Mouse (Mus musculus): Measurements from ENCODE around the gene Apc2.
A peak's percentile ranks its signal among the peaks of the same experiment; 100 is the strongest.
"Not testable (repeated sequence)": the region's sequence is repeated elsewhere in the genome, so short reads cannot be mapped to it uniquely, and the experiment has no call there.

Gene Apc2

DNA sequence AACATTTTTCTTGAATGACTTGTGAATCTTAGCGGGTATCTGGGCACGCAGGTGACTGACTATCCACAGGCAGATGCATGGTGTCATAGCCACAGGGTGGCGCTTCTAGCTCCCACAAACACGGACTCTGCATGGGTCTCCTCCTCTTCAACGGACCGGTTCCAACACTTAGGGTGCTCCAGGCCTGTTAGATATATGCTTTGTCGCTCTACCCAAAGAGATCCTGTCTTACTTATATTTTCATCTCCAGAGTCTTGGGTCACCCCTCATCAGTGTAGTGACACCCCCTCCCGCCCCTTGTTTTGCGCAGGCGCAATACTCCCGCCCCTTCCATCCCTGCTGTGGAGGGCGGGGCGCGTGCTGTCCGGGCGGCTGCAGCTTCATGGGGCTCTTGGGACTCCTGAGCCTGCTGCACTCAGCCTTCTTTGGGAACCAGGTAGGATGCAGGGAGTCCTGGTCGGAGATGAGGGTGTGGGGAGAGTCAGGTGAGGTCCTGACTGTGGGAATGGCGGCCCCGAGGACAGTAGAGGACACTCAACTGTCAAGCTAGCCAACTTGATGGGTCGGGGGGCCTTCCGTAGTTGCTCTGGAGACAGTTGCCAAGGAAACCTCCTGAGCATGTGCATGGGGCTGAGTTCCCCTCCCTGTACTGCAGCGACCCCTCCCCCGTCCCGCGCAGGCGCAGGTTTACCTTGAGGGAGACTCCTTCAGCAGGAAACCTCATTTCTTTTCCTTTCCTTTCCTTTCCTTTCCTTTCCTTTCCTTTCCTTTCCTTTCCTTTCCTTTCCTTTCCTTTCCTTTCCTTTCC is at the start of gene Apc2:
TSS of gene Apc2 (plus strand) at position 360 of the 808 bp plus-strand sequence.
- DNase-seq (ENCODE audit: low read depth, low spot score): peak; percentile 87

DNA sequence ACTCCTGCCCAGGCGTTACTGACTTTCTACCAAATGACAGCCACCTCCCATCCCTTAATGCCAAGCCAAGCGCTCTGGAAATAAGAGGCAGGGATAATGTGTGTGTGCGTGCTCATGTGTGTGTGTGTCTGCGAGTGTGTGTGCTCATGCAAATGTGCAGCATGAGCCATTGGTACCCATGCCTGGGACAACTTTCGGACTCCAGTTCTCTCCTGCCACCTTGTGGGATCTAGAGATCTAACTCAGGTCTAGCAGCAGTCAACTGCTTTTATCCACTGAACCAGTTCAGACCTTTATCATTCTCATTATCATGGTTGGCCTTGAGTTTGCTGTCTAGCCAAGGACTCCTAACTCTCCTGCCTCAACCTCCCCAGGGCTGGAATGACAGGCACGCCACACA is 47.9 kb upstream of the Apc2 start:
- no peak for DNase-seq (ENCODE audit: low read depth, low spot score)

DNA sequence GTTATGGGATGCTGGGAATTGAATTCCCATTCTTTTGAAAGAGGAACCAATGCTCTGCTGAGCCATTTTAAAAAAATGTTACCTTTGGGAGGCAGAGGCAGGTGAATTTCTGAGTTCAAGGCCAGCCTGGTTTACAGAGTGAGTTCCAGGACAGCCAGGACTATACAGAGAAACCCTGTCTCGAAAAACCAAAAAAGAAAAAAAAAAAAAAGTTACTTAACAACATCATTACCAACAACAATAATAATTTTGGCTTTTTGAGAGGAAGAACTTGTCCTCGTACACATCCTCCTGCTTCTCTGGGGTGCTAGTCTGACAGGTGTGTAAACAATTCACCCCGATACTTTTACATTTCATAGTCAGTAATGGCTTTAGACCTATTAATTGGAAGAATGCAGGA is 47.3 kb upstream of the Apc2 start:
- DNase-seq (ENCODE audit: low read depth, low spot score): not testable (repeated sequence)

DNA sequence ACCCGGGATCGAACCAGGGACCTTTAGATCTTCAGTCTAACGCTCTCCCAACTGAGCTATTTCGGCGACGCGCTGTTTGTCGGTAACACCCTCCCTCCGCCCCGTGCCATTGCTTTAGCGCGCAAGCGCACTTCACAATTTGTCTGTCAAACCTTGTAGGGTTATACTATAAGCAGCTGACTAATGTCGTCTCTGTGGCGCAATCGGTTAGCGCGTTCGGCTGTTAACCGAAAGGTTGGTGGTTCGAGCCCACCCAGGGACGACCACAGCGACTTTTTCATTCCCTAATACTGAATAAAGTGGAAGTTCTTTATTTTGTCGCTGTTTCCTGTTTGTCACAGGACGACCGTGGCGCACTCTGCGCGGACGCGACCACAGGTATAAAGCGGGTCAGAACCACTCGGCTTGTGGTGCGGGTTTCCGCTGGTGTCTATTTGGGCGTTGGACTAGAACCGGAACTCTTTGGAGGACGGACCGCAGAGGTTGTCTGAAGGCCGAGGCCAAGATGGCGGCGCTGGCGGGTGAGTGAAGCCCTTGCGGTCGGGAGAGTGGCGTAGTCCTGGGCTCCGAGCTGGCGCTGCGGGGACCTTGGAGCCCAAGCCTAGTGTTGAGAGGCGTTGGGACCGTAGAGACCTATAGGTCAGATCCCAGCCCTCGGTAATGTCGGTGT is 46.7 kb upstream of the Apc2 start, which contains the start of gene Ndufs7:
TSS of gene Ndufs7 (plus strand) at position 151 of the 670 bp plus-strand sequence.
- DNase-seq (ENCODE audit: low read depth, low spot score): peak; percentile 96

DNA sequence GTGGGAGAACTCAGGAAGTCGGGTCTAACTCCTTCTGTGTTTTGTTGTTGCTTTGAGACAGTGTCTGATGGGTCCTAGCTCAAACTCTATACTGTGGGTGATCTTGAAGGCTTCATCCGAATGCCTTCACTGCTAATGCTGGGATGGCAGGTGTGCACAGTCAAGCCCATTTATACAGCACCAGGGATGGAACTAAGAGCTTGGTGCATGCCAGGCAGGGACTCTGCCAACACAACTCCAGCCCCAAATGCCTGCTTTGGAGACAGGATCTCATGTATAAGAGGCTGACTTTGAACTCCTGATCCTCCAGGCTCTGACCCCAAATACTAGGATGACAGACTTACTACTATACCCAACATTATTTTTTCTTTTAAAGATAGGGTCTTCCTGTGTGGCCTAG is 45.7 kb upstream of the Apc2 start:
- DNase-seq (ENCODE audit: low read depth, low spot score): no peak

DNA sequence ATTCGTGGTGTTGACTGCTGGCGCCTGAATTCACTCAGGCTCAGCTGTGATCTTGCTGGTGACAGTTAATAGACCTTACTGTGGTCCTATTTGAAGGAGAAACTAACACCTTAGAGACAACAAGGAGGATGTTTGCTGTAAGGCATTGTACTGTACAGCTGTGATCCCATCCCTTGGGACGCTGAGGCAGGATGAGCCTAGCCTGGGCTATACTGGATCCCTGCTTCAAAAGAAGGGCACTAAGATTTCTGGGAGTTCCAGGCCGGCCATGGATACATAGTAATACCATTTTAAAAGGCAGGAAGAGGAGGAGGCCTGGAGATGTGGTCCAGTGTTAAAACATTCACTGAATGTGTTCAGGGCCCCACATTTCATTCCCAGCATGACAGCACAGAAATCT is 45.2 kb upstream of the Apc2 start:
- DNase-seq (ENCODE audit: low read depth, low spot score): no peak

DNA sequence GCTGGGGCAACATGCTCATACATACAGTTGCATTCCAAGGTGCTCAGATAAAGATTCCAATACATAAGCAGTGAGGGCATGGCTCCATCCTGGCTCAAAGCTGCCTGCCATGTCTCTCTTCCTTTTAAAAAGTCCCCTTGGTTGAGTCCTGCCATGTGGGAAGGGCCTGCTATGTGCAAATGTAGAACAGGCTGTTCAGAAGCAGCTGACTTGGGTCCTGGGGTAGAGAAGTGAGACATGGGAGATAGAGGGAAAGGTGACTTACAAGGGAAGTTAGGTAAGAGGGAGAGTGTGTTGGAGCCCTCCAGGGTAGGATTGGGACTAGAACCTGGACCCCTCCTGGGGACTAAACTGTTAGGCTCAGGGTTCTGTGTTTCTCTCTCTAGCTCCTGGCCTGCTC is 43.8 kb upstream of the Apc2 start:
- DNase-seq (ENCODE audit: low read depth, low spot score): no peak

DNA sequence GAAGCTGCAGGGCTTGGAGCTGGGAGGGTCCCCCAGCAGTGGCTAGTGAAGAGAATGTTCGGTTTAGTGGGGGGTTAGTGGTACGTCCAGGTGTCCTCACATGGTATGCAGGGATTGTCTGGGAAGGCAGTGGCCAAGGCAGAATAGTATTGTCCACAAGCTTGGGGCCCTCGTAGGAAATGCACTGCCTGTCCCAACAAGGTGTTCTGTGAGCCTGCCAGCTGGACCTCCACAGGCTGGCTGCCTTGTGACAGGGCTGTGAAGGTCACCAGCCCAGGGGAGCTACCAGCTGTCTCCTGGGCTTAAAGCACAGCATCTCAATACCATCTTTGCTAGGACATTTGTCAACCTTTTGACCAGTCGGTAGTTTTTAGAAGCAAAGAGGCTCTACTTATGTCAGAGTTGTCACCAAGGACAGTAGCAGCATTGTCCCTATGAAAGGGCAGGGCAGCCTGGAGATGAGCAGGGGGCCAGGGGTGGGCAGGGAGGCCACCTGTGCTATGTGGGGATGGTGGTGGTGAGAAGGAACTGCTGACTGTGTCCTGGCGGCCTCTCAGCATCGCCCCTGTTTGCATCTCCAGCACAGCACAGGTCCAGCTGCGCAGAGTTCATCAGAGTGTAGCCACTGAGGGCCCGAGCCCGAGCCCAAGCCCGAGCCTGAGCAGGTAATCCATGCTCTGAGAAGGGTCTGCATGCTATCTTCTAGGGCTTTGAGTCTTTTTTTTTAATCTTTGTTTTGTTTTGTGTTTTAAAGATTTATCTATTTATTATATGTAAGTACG is 43.1 kb upstream of the Apc2 start:
- no peak for DNase-seq (ENCODE audit: low read depth, low spot score)

DNA sequence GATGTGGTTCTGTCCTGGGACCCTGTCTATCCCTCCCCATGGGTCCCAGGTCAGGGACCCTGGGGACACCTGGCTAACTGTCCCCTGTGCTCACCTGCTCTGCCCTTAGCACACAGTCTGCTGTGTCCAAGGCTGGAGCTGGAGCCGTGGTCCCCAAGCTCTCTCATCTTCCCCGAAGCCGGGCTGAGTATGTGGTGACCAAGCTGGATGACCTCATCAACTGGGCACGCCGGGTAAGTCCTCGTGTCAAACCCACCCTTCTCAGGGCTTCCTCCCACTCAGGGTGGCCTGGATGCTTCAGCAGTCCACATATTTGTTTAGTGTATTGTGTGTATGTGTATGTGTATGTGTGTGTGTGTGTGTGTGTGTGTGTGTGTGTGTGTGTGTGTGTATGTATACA is 42.2 kb upstream of the Apc2 start:
- DNase-seq (ENCODE audit: low read depth, low spot score): no peak

DNA sequence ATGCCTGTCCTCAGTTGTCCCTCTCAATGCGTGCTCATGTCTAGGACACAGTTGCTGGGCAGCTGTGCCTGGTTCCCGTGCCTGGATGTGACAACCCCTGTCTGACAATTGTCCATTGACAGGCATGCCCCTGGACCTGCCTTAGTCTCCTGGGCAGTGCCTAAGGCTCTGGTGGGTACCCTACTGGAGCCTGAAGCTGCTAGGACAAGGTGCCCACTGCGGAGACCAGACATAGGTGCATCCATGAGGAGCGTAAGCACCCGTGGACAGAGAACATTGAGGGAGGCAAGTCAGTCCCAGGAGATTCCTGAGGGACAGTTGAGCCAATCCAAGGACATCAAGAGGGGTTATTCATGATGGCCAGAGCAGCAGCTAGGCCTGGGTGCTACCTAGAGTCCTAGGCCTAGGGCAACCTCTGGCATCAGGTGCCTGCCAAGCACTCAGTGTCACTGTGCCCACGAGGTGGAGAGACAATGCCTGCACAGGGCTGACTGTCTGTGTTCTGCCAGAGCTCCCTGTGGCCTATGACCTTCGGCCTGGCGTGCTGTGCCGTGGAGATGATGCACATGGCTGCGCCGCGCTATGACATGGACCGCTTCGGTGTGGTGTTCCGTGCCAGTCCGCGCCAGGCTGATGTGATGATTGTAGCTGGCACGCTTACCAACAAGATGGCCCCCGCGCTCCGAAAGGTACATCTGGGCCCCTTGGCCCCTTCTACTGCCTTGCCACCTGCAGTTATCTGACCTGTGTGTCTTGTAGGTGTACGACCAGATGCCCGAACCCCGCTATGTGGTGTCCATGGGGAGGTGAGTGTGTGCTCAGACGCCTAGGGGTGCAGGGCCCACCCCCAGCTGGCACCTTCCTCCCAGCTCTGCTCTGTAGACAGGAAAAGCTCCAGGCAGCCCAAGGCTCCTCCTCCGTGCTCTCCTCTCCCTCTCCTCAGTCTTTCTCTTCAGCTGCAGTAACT is 41.2 kb upstream of the Apc2 start:
- DNase-seq (ENCODE audit: low read depth, low spot score): no peak

DNA sequence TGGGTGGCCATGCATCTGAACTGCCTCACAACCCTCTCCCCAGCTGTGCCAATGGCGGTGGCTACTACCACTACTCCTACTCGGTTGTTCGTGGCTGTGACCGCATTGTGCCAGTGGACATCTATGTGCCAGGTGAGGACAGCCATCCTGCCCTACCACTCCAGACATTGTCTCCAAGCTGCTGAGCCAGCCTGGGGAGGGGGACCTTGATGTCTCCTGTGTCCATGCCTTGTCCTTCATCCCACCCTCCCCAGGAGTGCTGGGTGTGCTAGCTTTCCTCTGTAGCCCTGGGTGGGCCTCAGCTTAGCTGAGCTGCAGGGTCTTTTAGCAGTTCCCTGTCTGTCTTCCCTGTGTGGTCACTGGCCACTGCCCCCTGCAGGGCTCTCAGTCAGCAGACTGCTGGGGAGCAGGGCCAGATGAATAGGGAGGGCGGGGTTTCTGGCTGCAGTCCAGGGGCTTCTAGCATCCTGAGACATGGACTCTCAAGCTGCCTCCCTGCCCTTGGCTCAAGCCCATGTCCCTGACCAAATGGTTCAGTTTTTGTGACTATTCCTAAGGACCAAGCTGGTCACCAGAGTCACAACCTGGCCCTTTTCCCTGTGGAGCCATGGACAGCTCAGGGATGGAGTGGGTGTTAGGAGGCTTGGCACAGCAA is 39.8 kb upstream of the Apc2 start:
- DNase-seq (ENCODE audit: low read depth, low spot score): no peak

DNA sequence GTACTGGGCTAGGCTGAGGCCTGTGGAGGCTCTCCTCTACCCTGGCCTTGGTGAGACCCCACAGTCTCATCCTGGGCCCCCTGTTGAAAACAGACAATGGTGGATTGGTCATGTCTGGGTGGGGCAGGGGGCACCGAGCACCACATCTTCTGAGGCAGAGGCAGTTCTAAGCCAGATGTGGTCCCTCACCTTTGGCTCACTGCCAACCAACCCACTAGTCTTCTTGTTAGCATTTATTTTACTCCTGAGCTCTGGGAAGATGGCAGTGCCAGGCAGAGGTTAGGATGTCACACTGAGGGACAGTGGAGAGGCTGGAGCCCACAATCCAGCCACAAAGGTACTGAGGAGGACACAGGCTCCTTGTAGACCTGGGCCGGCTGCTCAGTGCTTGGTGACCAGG is 37.8 kb upstream of the Apc2 start:
- DNase-seq (ENCODE audit: low read depth, low spot score): no peak

DNA sequence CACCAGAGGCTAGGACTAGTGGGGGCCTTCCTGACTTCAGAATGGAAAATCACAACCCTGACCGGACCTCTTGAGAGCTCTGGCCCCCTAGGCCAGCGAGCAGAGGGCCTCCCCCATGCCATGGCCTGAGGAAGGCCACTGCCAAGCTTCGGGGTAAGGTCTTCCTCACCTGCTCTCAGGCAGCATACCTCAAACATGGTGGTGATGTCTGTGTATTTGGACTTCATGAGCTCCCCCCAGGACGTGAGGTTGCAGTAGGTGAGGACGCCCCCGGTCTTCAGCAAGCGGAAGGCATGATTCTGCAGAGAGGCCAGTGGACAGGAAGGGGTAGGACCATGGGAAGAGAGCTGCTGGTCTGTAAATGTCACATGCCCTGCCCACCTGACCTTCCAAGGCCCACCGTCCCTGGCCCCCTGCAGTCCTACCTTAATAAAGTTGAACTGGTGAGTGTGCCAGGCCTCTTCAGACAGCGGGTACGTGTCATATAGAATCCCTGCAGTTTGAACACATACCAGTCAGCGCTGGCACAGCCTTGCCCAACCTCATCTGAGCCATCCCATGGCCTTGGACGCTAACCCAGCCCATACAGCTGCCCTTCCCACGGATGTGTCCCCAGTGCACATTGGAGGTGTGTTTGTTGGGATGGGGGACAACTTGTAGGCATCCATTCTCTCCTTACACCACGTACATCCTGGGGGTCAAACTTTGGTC is 36.9 kb upstream of the Apc2 start:
- no peak for DNase-seq (ENCODE audit: low read depth, low spot score)

DNA sequence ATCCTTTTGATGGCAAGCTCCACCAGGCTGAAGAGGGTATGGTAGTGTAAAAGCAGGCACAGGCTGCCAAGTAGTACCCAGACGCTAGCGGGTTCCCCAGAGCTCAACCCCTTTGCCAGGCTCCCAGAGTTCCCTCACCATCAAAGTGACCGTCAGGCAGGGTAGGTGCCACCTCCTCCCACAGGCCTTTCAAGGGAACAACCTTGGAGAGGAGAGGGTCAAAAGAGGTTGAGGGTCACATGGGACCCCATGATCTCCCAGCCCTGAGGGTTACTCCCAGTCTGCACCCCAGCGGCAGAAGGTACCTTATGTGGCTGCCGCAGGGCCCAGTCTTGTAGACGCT is 36.3 kb upstream of the Apc2 start:
- DNase-seq (ENCODE audit: low read depth, low spot score): no peak

DNA sequence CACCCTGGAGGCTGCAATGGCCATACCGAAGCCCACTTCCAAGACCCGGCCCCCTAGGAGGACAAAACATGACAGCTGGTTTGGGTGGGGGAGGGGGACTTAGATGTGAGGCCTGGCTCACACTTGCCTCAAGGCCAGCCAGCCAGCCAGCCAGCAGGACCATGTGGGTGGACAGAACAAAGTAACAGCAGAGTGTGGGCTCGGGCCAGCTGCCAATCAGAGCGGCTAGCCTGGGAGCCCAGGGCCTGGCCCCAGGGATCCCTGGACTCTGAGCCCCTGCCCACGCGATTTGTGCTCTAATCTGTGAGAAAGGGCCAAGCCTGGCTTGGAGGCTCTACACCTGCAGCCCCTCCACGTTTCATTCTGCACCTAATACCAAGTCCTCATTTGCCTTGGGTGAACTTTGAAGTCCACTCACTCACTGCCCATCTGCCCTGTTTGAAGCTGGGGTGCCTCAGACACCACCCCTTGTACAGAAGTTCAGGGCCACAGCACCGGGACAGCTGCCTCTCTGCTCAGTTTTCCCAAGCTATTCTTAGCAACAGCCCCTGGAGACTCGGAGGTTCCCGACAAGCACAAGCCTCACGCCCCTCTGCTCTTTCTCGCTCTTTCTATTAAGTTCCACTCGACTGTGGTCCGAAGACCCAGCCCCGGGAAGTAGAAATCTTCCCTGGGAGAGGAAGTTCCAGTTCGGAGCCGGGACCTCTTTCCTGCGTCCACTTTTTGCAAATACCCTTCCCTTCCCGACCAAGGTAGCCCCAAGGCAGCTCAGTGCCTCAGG is 35.7 kb upstream of the Apc2 start:
- DNase-seq (ENCODE audit: low read depth, low spot score): no peak

DNA sequence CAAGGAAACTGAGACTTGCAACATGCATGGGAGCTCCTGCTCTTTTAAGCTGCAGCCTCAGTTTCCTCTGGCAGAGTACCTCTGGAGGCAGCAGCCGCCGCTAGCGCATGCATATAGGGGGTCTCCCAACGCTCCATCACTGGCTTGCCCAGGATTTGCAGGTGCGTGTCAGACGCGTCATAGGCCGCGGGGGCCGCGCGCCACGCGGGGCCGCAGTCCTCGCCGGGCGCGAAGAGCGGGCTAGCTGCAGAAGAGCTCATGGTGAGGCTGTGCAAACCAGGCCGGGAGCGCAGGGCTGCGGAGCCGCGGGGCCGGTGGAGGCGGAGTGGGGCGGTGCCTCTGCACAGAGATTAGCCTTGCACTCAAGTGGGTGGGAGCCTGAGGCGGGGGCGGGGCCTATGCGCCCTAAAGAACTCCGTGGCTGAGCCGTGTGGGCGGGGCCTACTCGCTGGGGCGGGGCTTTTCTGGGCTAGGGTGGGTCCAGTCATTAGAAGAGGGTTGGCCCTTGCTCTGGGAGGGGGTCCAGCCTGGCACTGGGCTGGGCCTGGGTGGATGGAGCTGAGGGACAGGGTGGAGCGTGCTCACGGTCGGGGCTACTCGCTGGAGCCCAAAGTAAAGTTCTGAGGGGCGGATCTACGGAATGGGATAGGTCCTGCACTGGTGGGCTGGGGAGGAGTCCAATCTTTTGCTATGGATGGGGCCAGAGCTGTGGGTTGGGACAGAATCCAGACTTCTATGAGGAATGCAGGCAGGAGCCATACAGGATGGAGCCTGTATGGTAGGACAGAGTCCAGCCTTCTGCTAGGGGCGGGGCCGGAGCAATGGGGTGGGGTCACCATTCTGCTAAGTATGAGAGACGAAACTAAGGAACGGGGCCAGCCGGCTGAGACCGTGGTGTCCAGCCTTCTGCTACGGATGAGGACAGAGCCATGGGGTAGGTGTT is 34.9 kb upstream of the Apc2 start, which contains the start of the genes Gamt and Dazap1:
TSS of gene Gamt (minus strand) at position 371 of the 943 bp plus-strand sequence.
TSS of gene Dazap1 (plus strand) at position 845 of the 943 bp plus-strand sequence.
- peak; percentile 96 for DNase-seq (ENCODE audit: low read depth, low spot score)

DNA sequence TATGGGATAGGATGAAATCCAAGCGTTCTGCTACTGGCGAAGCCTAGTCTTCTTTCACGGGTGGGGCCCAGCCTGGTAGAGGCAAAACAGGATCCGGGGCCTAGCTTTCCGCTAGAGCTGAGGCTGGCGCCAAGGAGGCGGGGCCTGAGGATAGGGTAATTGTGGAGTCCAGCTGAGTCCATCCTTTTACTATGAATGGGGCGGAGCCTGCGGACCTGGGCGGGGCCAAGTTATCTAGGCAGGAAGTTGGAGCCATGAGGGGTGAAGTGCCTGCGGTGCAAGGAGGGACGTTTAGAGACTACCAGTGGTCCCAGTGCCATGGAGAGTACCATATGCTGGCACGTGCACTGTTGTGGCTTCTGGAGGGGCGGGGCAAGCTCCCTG is 34.2 kb upstream of the Apc2 start:
- peak; percentile 79 for DNase-seq (ENCODE audit: low read depth, low spot score)

DNA sequence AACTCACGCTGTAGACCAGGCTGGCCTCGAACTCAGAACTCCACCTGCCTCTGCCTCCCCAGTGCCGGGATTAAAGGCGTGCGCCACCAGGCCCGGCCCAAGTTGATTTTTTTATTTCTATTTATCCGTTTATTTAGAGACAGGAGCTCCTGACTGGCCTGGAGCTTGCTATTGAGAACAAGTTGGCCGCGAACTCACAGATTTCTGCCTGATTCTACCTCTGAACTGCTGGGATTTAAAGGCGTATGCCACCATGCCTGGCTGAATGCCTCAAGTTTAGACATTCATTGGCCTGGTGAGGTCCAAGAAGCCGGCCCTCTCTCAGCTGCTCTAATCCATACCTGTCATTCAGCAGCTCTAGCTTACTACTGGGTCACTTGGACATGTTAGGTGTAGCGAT is 33.6 kb upstream of the Apc2 start:
- DNase-seq (ENCODE audit: low read depth, low spot score): no peak
